Mouse (Mus musculus): ENCODE results near the gene Ss18l2.

Ss18l2 gene

GRCm38 (mm10) chr9:121697150-121698049 is 12.7 kb upstream of the Ss18l2 start:
- peak; percentile 37 for DNase-seq (ENCODE audit: extremely low read depth, insufficient read length, low spot score)

- DNase-seq (ENCODE audit: extremely low read depth, insufficient read length, low spot score): no peak
Observed at GRCm38 (mm10) chr9:121704261-121704645, 5.9 kb upstream of the Ss18l2 start.

GRCm38 (mm10) chr9:121704646-121705625 is 5.2 kb upstream of the Ss18l2 start, which contains the start of gene Sec22c:
Gene Sec22c, minus strand, starts transcription at chr9:121705490.
- DNase-seq (ENCODE audit: extremely low read depth, insufficient read length, low spot score): peak; percentile 95

GRCm38 (mm10) chr9:121706029-121706675 is 4.0 kb upstream of the Ss18l2 start:
- DNase-seq (ENCODE audit: extremely low read depth, insufficient read length, low spot score): no peak

- no peak for DNase-seq (ENCODE audit: extremely low read depth, insufficient read length, low spot score)
Observed at GRCm38 (mm10) chr9:121707801-121708200, 2.3 kb upstream of the Ss18l2 start.

GRCm38 (mm10) chr9:121708506-121709486 is 1.3 kb upstream of the Ss18l2 start:
- DNase-seq (ENCODE audit: extremely low read depth, insufficient read length, low spot score): no peak

GRCm38 (mm10) chr9:121710584-121710975 is 451 bp downstream of the Ss18l2 start:
- DNase-seq (ENCODE audit: extremely low read depth, insufficient read length, low spot score): no peak

- DNase-seq (ENCODE audit: extremely low read depth, insufficient read length, low spot score): no peak
Observed at GRCm38 (mm10) chr9:121717048-121717447, 6.9 kb downstream of the Ss18l2 start.

- no peak for DNase-seq (ENCODE audit: extremely low read depth, insufficient read length, low spot score)
Observed at GRCm38 (mm10) chr9:121718070-121718705, 8.1 kb downstream of the Ss18l2 start.

GRCm38 (mm10) chr9:121718792-121719318 is 8.7 kb downstream of the Ss18l2 start, which contains the start of gene Nktr:
Gene Nktr, plus strand, starts transcription at chr9:121719169.
- DNase-seq (ENCODE audit: extremely low read depth, insufficient read length, low spot score): peak; percentile 99

- peak; percentile 70 for DNase-seq (ENCODE audit: extremely low read depth, insufficient read length, low spot score)
Observed at GRCm38 (mm10) chr9:121719347-121720331, 9.5 kb downstream of the Ss18l2 start.

- no peak for DNase-seq (ENCODE audit: extremely low read depth, insufficient read length, low spot score)
Observed at GRCm38 (mm10) chr9:121740490-121740889, 30.4 kb downstream of the Ss18l2 start.

- no peak for DNase-seq (ENCODE audit: extremely low read depth, insufficient read length, low spot score)
Observed at GRCm38 (mm10) chr9:121741168-121741567, 31.0 kb downstream of the Ss18l2 start.

- no peak for DNase-seq (ENCODE audit: extremely low read depth, insufficient read length, low spot score)
Observed at GRCm38 (mm10) chr9:121744051-121744450, 33.9 kb downstream of the Ss18l2 start.

GRCm38 (mm10) chr9:121752774-121753173 is 42.6 kb downstream of the Ss18l2 start:
- no peak for DNase-seq (ENCODE audit: extremely low read depth, insufficient read length, low spot score)

GRCm38 (mm10) chr9:121754624-121755023 is 44.5 kb downstream of the Ss18l2 start:
- DNase-seq (ENCODE audit: extremely low read depth, insufficient read length, low spot score): no peak

GRCm38 (mm10) chr9:121756785-121757184 is 46.7 kb downstream of the Ss18l2 start:
- DNase-seq (ENCODE audit: extremely low read depth, insufficient read length, low spot score): no peak
